9 mouse cellular contexts compared by ENCODE assay signal in the genomic region with DNA sequence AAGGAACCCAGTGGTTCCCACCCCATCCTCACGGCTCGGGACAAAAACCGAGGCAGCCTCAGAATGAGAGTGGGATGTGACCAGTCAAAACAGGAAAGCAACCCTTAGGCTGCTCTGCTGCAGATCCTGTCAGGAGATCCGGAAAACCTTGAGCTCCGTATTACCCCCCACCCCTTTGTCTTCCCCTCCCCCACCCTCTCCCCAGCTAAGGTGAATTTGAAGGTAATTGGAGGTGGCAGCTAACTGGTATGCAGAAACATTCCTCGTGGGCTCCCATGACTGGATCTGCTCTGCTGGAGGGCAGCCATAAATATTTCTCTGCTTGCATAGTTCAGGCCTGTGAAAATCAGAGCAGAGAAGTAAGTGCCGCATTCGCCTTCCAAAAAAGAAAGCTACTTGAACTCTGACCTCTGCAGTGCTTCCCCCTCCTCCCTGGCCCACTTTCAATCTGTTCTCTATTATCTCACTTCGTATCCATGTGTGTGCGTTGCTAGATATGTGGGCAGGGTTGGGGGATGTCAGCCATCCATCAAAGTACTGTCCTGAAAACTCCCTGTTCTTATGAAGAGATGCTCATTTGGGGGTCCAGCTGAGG.
DNase-seq lines count a peak whose midpoint lies in the region; ATAC-seq and TF ChIP-seq lines count a peak whose summit lies in the region.
"Had no signal": no experiment of that assay in that cellular context is flagged by ENCODE, and none has a peak within 500 bp of the region (broad histone marks: within the 10 kb centered on the region; RNA-seq: fewer than 3 reads in every experiment).

No protein-coding gene starts in this region.

- H3K4me3 ChIP-seq in embryonic fibroblast, embryonic 13.5 days (ENCODE audit: insufficient read depth, low read length), result no peak overlapping the region
- H3K4me3 ChIP-seq in kidney, embryonic 15.5 days (replicated peaks), result no peak overlapping the region
- no peak overlapping the region for H3K4me3 ChIP-seq in neural tube, embryonic 12.5 days
- no peak overlapping the region for H3K4me3 ChIP-seq in left cerebral cortex, adult 2 months
- H3K4me3 ChIP-seq: liver, embryonic 13.5 days had no signal

- ATAC-seq in kidney, embryonic 15.5 days (replicated peaks; ENCODE audit: low FRiP score), result peak; percentile 78
- 0 out of 2 replicates have a peak, but pooled peaks have one; percentile 33 for ATAC-seq in neural tube, embryonic 12.5 days (ENCODE audit: low FRiP score, low read depth)

- H3K27me3 ChIP-seq in kidney, embryonic 15.5 days, result no peaks in the 10 kb centered on the region
- H3K27me3 ChIP-seq in neural tube, embryonic 12.5 days (replicated peaks), result no peaks in the 10 kb centered on the region
- H3K27me3 ChIP-seq: liver, embryonic 13.5 days had no signal

- H3K9ac ChIP-seq in kidney, embryonic 15.5 days, result no peak overlapping the region
- H3K9ac ChIP-seq in neural tube, embryonic 12.5 days, result no peak overlapping the region
- H3K9ac ChIP-seq: liver, embryonic 13.5 days had no signal

- no peaks in the 10 kb centered on the region for H3K36me3 ChIP-seq in kidney, embryonic 15.5 days
- H3K36me3 ChIP-seq in neural tube, embryonic 12.5 days, result no peaks in the 10 kb centered on the region
- H3K36me3 ChIP-seq: liver, embryonic 13.5 days had no signal

- intact Hi-C loops in heart, postnatal 25 days (cut with DNase I), result no loop called here
- intact Hi-C loops in left cerebral cortex, adult 2 months (cut with DNase I), result no loop called here

- peak overlapping the region; percentile 8; the same call in 1 of the 2 replicates for H3K4me2 ChIP-seq in kidney, embryonic 15.5 days
- no peak overlapping the region; the same call in 1 of the 2 replicates for H3K4me2 ChIP-seq in neural tube, embryonic 12.5 days (replicated peaks)
- H3K4me2 ChIP-seq: liver, embryonic 13.5 days had no signal

- H3K4me1 ChIP-seq in embryonic fibroblast, embryonic 13.5 days (ENCODE audit: control insufficient read depth, insufficient read depth, low read length), result peaks cover 16% of the 10 kb centered on the region
- peaks cover 24% of the 10 kb centered on the region for H3K4me1 ChIP-seq in kidney, embryonic 15.5 days
- peaks cover 6% of the 10 kb centered on the region; the same call in 1 of the 2 replicates for H3K4me1 ChIP-seq in neural tube, embryonic 12.5 days
- H3K4me1 ChIP-seq: liver, embryonic 13.5 days had no signal

- 18% methylated on average over 10 of the region's 10 CpGs for WGBS in kidney, embryonic 15.5 days
- WGBS in neural tube, embryonic 12.5 days, result 36% methylated on average over 10 of the region's 10 CpGs

- no peaks in the 10 kb centered on the region for H3K9me3 ChIP-seq in kidney, embryonic 15.5 days (replicated peaks)
- H3K9me3 ChIP-seq in neural tube, embryonic 12.5 days, result no peaks in the 10 kb centered on the region
- H3K9me3 ChIP-seq: liver, embryonic 13.5 days had no signal

- no peak for TF ChIP-seq CTCF in embryonic fibroblast, embryonic 13.5 days (IDR thresholded peaks at IDR 0.05; ENCODE audit: borderline replicate concordance, insufficient read depth, low read length)
- TF ChIP-seq CTCF in left cerebral cortex, adult 2 months (IDR thresholded peaks at IDR 0.05), result no peak

- peak overlapping the region; percentile 90 for H3K27ac ChIP-seq in embryonic fibroblast, embryonic 13.5 days (ENCODE audit: insufficient read depth, low read length)
- 0 out of 2 replicates have a peak overlapping the region, but pooled peaks have one; percentile 30 for H3K27ac ChIP-seq in kidney, embryonic 15.5 days
- H3K27ac ChIP-seq in neural tube, embryonic 12.5 days, result no peak overlapping the region
- H3K27ac ChIP-seq in left cerebral cortex, adult 2 months, result no peak overlapping the region
- H3K27ac ChIP-seq: liver, embryonic 13.5 days had no signal

- no peak for TF ChIP-seq POLR2A in embryonic fibroblast, embryonic 13.5 days (IDR thresholded peaks at IDR 0.05; ENCODE audit: low read depth, low read length)

- peak; percentile 90 for DNase-seq in heart, adult 11 months
- no peak for DNase-seq in heart, postnatal 25 days (ENCODE audit: low spot score)
- no peak for DNase-seq in left cerebral cortex, adult 2 months (ENCODE audit: extremely low spot score in 1 of 2, low spot score in 2 of 2)
- DNase-seq in left cerebral cortex, adult 18-20 months (ENCODE audit: low spot score in 2 of 2), result no peak
- DNase-seq in cerebellum, adult 11 months, result no peak
- DNase-seq: liver, embryonic 13.5 days had no signal

Comparison
In these comparisons a context has a peak if more than half of its experiments do, and no peak if none do; other contexts are left out.
1. H3K27ac ChIP-seq: peak in embryonic fibroblast, embryonic 13.5 days (single experiment) and kidney, embryonic 15.5 days (single experiment); none in neural tube, embryonic 12.5 days (single experiment) and left cerebral cortex, adult 2 months (single experiment).